Mouse (Mus musculus) thymus, postnatal 0 days (tissue): Measurements from ENCODE around the gene Matn4. TPM values are rescaled to one million over a fixed set of nuclear protein-coding genes. Genes with fewer than 3 reads are reported as not detected.

Experiments used
- DNase-seq: peaks from one replicate; pipeline ENCODE4 v3.0.0-alpha.2; 2015; ENCODE audit warnings: low spot score
- polyA plus RNA-seq: library from polyadenylated mRNA; unstranded; fragments of >200 nt; fragmentation: Nextera tagmentation; extraction: Ambion mirVana; gene quantifications from 2 replicates; pipeline ENCODE4 v1.2.1, GENCODE M21; 2015

The Matn4 gene
- polyA plus RNA-seq: 0.08 and 0.12 TPM in 2 replicates

DNA sequence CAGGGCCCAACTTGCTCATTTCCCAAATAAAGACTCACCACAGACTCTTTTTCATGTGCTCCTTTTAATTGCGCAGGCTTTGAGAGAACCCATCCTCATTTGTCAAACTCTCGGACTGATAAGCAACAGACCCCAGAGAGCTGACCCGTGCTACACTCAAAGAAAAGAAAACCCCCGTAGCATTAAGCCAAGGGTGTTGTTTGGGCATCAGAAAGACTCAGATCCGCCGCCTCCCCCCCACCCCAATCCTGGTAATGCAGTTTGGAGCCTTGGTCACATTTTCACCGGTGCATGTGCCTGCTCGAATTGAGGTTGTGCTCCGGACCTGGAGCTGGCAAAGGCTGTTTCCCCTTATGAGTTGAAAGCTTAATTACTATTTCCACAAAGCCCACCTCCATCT lies at the start of gene Matn4:
TSS of gene Matn4 (minus strand) at position 101 of the 400 bp plus-strand sequence.
- DNase-seq: no peak

DNA sequence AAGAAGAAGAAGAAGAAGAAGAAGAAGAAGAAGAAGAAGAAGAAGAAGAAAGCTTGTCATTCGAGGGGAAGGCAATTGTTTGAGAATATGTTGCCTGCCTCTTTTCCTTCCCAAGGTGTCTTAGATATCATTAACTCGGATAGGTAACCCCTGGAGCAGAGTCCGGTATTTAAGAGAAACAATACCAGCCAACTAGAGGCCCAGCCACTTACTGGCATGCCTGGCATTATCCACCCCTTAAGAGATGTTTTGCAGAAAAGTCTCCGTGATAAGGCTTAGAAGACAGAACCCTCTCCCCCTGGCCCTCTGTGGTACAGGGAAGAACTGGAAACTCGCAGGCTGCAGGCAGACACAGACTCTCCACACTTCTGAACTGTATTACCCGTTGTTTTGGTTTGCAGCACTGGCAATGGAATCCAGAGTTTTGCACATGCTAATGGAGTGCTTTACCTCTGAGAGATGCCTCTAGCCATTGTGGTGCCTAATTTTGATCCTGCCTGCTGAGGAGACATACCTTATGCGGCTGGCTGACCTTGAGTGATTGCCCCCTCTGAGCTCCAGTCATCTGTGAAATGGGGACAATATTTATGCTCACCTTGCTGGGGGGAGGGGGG lies 49.0 kb upstream of the Matn4 start:
- no peak for DNase-seq

DNA sequence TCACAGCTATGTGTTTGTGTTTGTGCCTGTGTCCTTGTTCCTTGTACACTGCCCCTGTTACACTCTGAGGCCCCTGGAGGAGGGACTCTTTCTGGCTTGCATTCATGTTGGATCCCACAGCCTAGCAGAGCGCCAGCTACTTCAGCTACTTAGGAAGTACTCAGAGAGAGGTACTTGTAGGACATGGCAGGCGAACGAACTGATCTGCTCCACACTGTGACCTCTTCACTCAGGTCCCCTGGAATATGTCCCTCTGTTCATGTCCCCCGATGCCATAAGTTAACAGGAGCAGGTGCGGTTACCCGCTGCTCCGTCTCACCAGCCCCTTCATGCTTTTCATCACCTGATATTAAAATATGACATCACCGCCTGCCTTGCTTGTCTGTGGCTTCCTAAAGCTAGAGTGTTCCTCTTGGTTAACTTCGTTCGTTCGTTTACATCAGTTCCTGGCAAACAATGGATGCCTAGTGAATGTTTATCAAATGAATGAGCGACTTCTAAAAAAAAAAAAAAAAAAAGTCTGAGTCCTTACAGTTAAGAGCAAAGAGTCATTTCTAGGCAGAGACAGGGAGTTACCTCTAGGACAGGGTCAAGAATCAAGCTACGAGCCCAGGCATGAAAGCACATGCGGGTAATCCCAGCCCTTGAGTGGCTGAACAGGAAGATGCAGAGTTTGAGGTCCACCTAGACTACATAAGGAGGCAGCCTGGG lies 48.2 kb upstream of the Matn4 start:
- no peak for DNase-seq

DNA sequence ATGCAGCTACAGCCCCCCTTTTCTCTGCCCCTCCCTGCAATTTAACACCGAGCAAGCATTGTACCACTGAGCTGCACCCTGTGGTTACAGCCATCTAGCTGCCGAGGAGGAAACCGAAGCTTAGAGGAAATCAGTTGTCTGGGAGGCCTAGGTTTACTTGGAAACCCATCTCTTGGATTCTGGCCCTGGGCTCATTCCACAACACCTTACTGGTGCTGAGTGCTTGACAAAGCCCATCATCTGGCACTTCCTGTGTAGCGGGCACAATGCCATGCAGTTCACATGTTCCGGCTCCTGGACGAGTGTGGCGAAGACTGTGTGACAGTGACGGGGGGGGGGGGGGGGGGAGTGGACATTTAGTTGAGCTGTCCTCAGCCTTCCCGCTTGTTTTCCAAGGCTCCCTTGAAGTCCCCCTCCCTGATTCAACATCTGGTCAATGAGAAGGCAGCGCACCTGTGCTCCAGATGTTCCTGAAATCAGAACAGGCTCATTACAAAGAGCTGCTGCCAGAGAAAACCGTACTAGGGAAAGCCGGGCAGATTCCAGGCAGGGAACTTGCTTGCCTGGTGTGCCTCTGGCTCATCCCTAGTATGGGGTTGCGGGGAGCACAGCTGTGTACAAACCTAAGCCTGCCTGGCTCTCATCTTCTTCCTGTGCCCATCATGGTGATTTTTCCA lies 47.2 kb upstream of the Matn4 start:
- no peak for DNase-seq

DNA sequence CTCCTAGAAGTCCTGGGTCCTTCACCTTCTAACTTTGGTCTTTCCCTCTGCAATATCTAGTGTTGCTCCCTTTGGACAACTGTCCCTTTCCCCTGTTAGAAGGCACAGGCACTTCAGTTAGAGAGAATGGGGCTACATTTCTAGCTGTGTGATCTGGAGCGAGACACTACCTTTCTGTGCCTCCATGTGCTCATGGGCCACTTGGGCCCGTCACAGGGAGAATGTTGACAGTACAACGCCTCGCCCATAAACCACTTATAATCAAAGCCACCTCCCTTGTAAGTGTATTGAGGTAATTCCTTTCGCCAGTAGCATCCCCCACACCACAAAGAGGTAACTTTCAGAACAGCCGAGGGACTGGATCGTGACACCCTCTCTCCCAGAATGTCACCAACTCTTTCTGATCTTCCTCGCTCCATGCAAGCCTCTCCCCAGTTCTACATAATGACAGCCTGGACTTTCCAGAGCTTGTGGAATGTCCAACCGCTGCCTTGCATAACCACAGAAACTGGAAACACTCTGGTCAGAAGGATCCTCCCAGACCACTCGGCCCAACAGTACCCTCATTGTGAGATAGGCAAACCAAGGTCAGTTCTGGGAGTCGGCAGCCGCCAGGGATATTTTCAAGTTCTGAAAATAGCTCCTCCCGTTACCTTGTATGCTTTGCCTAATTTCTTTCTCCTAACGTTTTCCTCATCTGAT lies 44.5 kb upstream of the Matn4 start:
- no peak for DNase-seq

DNA sequence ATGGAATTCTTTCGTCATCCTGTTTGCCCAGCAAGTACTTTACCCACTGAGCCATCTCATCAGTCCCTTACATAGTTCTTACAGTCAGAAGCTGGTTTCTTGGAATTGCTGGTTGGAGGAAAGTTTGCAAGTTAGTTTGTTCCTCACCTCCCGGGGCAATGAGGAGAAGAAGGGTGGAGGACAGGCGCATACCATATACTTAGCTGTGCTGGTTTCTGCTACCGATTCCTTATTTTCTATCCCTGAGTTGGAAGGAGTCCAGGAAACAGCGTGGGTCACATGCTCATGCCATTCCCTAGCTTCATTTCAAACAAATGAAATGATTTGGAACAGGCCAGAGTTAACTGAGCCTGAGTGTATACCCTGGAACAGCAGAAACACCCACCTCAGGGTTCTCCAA lies 44.0 kb upstream of the Matn4 start:
- DNase-seq: no peak

DNA sequence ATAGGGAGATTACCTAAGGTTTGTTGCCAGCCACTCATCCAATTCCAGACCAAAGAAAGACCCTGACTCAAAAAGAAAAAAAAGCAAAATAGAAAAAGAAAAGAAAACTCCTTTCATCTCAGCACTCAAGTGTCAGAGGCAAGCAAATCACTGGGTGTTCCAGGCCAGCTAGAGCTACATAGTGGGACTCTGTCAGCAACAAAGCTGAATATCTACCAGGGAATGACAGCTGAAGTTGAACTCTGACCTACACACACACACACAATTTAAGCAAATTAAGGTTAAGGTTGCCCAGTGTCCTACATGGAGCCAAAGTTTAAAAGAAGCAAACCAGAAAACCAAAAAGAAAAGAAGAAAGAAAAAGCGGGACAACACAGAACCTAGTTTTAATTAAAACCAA lies 43.2 kb upstream of the Matn4 start:
- no peak for DNase-seq

DNA sequence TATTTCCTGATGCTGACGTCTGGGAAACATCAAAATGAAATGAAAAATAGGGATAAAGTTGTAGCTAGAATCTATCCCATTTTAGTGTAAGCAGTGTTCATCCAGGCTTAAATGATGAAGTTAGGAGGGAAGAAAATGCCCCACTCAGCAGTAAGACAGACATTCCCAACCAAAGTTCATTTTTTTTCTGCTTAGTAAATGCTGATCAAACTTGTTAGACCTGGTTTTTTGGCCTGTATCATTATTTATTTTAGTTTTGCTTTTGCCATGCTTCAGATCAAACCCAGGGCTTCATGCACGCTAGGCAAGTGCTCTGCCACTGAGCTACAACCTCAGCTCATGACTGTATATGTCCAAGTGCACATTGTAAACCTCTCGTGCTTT lies 41.1 kb upstream of the Matn4 start:
- DNase-seq: no peak

DNA sequence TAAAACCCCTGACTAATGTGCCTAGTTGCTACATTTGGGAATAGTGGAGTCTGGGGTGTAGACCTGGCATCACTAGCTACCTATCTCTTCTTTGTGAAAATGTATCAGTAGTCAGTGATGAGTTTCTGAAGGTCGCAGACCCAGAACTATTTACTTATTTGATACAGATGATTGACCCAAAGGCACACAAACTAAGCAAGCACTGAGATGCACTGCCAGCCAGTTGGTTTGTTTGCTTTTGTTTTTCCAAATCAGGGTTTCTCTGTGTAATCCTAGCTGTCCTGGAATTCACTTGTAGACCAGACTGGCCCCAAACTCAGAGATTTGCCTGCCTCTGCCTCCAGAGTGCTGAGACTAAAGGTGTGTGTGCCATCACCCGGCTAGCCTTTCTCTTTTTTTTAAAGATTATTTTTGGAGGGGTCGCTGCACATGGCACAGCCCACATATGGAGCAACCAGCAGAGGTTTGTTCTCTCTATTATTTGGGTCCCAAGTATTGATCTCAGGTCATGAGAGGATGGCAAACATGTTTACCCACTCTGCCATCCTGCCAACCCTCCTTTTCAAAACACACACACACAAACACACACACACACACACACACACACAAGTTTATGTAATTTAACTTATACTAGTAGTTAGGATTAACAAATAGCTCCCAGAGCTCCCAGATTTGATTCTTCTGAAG lies 40.6 kb upstream of the Matn4 start:
- no peak for DNase-seq

DNA sequence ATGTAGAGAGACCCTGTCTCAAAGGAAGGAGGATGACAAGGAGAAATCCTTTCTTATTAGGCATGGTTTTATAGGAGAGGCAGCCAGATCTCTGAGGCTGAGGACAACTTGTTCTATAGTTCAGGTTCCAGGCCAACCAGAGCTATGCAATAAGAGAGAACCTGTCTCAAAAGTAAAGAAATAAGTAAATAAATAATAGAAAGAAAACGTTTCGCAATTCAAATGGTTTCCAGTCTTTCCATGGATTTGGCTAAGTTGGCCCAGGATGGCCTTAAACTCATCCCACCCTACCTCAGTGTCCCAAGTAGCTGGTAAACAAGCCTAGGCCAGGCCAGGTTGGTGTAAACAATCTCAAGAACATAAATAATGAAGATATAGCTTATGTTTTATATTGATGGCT lies 39.7 kb upstream of the Matn4 start:
- no peak for DNase-seq

DNA sequence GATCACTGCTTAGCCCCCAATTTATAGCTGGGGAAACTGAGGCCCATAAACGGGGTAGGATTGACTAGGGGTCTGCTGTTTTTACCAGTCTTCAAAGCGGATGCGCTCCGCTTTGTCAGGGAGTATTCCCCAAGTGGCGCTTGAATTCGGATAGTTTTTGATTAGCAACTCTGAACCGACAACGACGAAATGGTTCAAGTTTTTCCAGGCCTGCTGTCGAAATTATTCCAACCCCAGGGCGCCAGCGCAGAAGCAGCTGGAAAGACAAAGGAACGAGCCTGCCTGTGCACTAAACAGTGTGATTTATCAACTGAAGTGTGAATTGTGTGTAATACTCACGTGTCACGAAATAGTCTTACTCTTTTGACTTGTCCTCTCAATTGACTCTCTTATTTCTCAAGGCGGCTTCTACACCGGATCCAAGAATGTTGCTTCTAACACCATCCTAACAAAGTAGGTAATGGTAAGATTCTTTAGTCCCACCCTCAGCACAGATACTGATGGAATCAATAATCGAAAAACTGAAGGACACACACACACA lies 38.6 kb upstream of the Matn4 start, which contains the start of gene Sdc4:
TSS of gene Sdc4 (minus strand) at position 428 of the 541 bp plus-strand sequence.
- no peak for DNase-seq

DNA sequence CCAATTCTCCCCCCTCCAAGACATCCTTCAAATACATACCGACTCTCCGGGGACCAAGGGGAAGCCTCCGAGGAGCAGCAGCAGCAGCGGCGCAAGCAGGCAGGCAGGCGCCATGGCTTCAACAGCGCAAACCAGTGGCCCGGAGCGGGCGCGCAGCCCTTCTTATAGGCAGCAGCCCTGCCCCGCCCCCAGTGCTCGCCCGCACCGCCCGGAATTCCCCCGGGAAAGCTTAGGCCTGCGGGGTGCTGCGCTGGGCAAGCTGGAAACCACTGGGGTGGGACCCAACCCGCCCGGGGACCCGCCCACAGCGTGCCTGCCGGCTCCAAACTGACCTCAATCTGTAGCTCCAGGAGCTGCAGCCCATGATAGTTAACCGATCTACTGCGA lies 38.1 kb upstream of the Matn4 start:
- peak; percentile 37 for DNase-seq

DNA sequence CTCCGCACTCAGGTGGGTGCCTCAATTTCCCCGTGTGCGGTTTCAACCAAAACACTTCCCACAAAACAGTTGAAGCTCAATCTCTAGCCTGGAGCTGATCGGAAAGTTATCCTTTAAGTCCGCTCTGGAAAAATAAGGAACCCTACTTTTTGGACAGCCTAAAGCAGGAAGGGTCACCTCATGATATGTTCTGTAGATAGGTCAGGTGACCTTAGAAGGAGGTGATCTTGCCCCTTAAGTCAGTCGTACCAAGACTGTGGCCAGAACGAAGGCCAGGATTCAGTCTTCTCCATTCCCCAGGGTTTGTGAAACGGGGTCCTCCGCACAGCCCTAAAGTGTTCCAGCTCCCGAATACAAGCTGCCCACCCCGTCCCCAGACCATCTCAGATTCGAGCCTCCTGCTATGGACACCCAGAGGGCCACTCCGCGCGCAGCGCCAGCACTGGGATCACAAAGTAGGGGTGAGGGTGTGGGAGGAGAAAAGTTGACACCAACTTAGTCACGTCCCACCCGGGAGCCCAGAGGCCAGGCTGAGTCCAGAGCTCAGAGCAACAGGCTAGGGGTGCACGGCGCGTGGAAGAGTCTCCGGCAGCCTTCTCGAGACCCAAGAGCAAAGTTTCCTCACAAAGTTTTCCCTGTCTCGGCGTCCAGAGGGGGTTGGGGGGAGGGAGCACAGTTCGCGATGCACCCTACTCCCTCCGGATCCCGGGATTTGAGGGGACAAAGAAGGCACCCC lies 37.5 kb upstream of the Matn4 start:
- no peak for DNase-seq

DNA sequence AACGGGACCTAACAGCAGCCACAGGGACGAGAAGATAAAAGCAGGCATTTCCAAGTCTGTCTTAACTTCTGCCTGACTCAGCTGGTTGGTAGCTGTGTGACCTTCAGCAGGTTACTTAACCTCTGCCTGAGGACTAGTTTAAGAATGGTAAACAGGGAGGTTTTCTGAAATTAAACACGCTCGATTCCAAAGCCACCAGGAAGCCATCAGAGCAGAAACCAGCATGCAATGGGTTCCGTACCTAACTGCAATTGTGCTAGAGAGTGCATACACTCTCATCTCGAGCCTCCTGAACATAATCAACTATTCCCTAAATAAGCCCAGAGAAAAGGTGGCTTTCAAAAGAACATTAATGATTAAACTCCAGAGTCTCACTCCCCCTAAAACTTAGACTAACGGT lies 36.8 kb upstream of the Matn4 start:
- DNase-seq: no peak

DNA sequence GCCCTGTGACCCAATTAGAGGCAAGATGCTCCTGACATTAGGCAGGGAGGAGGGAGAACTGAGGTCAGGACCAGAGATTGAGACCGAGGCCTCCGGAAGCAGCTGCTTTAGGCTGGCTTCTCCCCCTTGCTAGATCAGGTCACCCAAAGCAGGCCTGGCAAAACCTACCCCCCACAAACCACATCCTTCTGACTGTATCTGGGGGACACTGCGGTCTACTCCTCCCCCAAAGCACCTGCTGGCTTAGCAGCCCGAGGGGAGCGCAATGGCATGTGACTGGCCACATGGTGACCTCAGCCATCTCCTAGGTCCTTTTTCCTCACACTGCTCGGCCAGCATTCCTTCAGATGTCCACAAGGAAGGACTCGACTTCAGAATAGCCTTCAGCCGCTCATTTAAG lies 36.2 kb upstream of the Matn4 start:
- peak; percentile 74 for DNase-seq

DNA sequence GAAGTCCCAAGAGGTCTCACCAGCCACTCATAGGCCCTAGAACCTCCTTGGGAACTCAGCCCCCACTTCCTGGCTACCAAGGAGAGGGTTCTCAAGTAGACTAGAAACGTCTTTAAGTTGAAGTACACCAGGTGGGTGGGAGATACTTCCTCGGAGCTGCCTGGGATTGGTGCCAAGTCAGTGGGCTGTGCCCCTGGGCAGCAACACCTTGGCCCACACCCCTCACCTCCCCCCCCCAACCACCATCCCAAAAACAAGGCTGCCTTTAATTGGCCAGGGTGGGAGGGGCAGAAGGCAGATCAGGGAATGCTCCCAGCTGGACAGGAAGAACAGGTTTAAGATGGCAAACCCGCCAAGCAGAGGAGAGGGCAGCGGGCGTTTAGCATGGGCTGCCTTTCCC lies 35.4 kb upstream of the Matn4 start:
- no peak for DNase-seq

DNA sequence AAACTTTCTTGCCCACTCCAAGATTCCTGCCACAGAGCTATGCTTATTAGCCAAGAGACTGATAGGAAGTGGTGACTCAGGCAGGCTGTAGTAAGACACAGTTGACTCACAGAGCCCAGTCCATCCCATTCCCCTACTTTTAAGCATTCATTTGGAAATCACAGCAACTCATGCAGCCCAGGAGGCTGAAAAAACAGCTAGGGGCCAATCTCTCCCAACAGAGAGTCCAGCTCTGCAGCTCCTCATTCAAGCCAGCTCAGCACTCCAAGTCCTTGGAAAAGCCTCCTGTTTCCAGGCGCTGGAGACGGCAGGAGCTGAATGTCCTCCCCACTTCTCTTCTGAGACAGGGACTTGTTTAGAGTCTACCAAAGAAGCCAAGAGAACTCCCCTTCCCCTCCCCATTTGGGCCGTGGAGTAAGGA lies 34.1 kb upstream of the Matn4 start:
- no peak for DNase-seq

DNA sequence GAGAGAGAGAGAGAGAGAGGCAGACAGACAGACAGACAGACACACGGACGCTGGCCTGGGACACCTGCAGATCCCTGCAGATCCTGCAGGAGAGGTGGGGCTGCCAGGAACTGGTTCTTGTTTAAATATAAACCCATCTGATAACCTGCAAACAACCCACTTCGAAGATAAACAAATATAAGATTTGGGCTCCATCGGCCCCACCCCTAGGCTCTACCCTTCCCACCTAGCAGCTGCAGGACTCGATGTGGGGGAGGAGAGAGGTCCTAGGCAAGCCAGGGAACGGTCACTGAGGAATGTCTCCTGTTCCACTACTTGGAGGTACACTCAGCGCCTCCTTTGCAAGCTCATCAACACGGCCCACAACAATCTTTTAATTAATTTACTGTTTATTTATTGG lies 33.3 kb upstream of the Matn4 start:
- no peak for DNase-seq

DNA sequence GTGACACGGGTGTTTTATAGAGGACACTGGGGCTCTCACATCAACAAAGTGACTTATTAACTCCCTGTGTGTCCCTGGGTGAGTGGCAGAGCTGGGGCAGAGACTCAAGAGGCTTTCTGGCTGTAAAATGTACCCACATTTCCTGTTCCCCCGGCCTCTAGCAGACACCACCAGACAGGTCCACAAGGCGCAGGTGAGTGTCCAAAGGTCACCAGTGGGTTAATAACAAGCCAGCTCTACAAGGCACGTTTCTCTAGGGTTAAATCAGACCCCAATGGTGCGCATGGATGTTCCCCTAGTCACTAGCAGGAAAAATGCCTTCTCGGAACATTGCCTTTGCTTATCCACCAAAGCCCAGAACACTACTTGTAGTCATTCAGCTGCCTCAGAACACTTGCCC lies 32.8 kb upstream of the Matn4 start:
- no peak for DNase-seq

DNA sequence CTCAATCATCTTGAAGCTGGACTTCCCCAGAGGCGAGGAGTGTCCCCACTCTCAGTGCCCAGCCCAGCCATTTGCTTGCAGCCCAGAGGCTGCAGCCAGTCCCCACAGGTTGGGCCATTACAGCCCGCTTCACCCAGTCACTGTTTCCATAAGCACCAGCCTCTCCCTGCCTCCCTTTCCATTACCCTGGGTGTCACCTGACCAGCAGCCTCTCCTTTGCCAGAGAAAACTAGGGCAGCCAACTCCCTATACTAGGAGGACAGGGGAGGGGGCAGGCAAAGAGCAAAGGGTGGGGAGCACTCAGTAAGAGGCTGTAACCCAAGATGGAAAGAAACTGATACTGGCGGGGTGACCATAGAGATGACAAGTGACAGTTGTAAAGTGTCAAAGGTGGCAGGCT lies 32.0 kb upstream of the Matn4 start:
- DNase-seq: no peak
